Mouse (Mus musculus) Patski (cell line): Measurements from ENCODE around the gene Htr2c. TPM values are rescaled to one million over a fixed set of nuclear protein-coding genes. Genes with fewer than 3 reads are reported as not detected.

ENCODE experiments used
- ATAC-seq: fragments of 100-300 bp; one replicate; pipeline ENCODE4 v1.8.0; 2021
- CTCF ChIA-PET: fragments of 350-600 bp; sonication (Branson Sonifier 250); formaldehyde crosslinking; loops from one replicate; lab custom pipeline; 2022; ENCODE audit warnings: inconsistent platforms; lab: Charles Lee
- POLR2A ChIA-PET: fragments of 350-600 bp; sonication (Branson Sonifier 250); formaldehyde crosslinking; loops from one replicate; lab custom pipeline; 2022; ENCODE audit warnings: antibody characterized with exemption, inconsistent platforms; lab: Charles Lee
- DNase-seq: peaks from one replicate; pipeline ENCODE4 v3.0.0-alpha.2; 2011; ENCODE audit warnings: low read depth, low spot score
- H3K27me3 ChIP-seq: fragments of 371-371 bp; one replicate; pipeline ENCODE4 v1.5.1; 2021
- CTCF ChIP-seq: fragments of 100-300 bp; IDR thresholded peaks from one replicate; pipeline ENCODE4 v1.5.1; 2021
- in situ Hi-C: fragments of 300-500 bp; cut with MboI; formaldehyde crosslinking; loops from 3 replicates; pipeline ENCODE4 v1.11.1; 2018; ENCODE audit warnings: low pct_unique_long_range_greater_than_20kb, mixed read lengths
- polyA plus RNA-seq: library from polyadenylated mRNA; unstranded; gene quantifications from one replicate; pipeline ENCODE4 v1.2.3, GENCODE M21; 2021

The Htr2c gene
- not detected for polyA plus RNA-seq

DNA sequence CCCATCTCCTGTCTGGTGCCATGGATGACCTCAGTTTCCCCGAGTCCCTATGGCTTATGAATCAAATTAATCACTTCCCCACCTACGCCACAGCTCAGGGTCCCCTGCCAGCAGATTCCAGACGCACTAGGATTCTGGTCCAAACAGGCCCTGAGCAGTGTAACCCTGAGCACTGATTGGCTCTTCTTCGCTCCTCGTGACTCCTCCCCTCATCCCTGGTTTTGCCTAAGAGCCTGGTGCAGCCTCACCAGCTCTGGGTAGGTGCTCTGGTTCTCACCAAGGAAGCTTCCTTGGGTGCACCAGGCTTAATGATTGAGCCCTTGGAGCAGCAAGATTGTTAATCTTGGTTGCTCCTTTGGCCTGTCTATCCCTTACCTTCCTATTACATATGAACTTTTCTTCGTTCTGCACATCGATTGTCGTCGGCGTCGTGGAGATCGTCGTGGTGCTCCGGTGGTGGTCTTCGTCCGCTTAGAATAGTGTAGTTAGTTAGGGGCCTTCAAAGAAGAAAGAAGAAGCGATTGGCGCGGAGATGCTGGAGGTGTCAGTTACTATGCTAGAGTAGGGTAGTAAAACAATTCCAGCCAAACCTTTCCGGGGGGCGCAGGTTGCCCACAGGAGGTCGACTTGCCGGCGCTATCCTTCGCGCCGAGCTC is at the start of gene Htr2c:
Gene Htr2c, plus strand, starts transcription at position 256 of the 656 bp plus-strand sequence.
- no peak for TF ChIP-seq CTCF
- CTCF ChIA-PET, result no interaction called here
- peaks cover 29% of the 10 kb centered on the region for H3K27me3 ChIP-seq
- in situ Hi-C loops, result no loop called here
- ATAC-seq (no peak), DNase-seq (no peak)
- POLR2A ChIA-PET, result no interaction called here

DNA sequence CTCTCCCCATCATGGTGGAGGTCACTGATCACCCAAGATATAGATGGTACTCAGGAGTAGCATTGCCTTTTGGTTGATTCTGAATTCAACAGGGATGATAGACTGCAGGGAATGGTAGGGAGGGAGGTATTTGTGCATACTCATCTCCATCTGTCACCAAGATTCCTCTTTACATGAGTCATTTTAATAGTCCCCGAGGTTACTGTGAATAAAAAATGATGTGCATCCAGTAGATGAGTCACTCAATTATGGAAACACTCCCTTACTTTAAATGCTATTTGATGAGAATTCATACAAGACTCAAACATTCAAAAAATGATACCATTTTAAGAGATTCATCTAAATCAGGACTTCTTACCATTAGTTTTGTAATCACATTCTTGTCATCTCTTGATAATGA is 34.1 kb upstream of the Htr2c start:
- no peak for TF ChIP-seq CTCF
- CTCF ChIA-PET, result no interaction called here
- in situ Hi-C loops, result no loop called here

DNA sequence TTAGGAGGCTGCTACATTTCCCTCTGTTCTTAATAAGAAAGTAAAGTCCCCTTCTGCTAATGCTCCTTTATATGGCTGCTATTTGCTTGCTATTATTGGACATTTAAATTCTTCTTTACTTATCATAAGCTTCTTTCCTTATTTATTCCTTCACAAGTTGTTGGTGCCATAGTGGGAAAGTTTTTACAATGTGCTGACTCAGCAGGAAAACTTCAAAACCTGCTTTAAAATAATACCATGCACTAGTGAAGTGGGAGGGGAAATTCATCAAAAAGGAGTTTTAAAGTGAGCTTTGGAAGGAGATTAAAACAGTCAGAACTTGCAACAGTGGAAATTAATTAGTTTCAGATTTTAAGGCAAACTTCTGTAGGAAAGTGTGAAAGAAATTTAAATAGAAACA is 26.0 kb upstream of the Htr2c start:
- peaks cover 20% of the 10 kb centered on the region for H3K27me3 ChIP-seq
- POLR2A ChIA-PET, result no interaction called here
- no peak for TF ChIP-seq CTCF
- DNase-seq, result no peak
- ATAC-seq, result no peak
- CTCF ChIA-PET, result no interaction called here
- in situ Hi-C loops, result no loop called here

More for the DNA sequence above, 34.1 kb upstream of the Htr2c start:
- ATAC-seq (no peak), DNase-seq (no peak)
- peaks cover 13% of the 10 kb centered on the region for H3K27me3 ChIP-seq
- POLR2A ChIA-PET, result no interaction called here

DNA sequence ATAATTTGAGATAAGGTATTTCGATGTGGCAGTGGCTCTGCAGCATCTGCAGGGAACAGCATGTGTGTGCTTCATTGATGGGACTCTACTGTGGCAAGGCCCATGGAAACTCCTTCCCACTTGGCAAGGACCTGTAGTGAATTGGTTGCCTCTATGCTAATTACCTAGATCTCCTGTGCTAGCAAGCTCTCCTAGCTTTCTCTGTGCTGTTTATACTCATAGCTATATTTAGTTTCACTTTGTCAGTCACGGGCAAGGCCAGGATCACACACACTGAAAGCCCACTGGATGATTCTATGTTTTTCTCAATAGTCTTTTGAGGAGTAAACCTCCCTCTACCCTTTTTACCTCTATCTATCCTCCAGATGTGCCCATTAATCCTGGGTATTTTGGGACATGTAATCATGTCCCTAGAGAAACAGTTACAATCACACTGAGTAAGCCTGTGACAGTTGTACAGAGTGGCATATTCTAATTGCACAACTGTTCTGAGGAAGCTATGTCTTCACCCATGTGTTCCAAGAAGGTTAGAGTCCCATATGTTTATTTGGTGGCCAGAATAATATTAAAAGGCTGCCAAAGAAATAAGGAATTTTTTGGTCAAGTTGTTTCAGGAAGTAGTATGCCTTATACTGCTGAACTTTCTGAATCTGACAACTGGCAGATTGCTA is 16.0 kb upstream of the Htr2c start:
- no peak for ATAC-seq
- CTCF ChIA-PET, result no interaction called here
- no peak for TF ChIP-seq CTCF

GRCm38 (mm10) chrX:146946996-146947395 is 15.3 kb upstream of the Htr2c start:
- TF ChIP-seq CTCF, result no peak
- peaks cover 30% of the 10 kb centered on the region for H3K27me3 ChIP-seq
- CTCF ChIA-PET, result no interaction called here
- ATAC-seq, result no peak
- POLR2A ChIA-PET, result no interaction called here
- no peak for DNase-seq
- in situ Hi-C loops, result no loop called here

More for the DNA sequence above, 16.0 kb upstream of the Htr2c start:
- in situ Hi-C loops, result no loop called here
- DNase-seq, result no peak
- POLR2A ChIA-PET, result no interaction called here
- H3K27me3 ChIP-seq, result peaks cover 30% of the 10 kb centered on the region

DNA sequence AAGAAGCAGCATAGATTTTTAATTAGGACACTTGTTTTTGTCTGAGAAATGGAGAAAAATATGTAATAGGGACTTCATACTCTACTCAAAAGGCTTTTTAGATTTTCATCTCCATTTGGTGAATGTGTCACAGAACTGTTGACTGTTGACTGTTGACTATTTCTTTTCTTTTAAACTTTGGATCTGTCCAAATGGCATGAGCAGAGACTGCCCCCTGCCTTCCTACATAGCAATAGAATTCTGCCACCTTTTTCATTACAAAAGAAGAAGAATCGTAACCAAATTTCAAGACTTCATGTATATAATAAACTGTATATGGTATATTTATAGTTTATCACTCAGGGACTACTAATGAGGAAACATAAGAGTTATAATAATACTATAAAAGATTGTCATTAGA is 3.7 kb upstream of the Htr2c start:
- ChIA-PET POLR2A (interaction anchor here (0.7 kb wide), 1 partner anchor 88 kb away, joined by 4 read pairs; no protein-coding TSS in a partner anchor), CTCF (no interaction called here)
- no peak for TF ChIP-seq CTCF
- in situ Hi-C loops, result no loop called here
- ATAC-seq (no peak), DNase-seq (no peak)
- peaks cover 34% of the 10 kb centered on the region for H3K27me3 ChIP-seq

GRCm38 (mm10) chrX:146959960-146960359 is 2.4 kb upstream of the Htr2c start:
- peaks cover 23% of the 10 kb centered on the region for H3K27me3 ChIP-seq
- no peak for DNase-seq
- POLR2A ChIA-PET, result no interaction called here
- in situ Hi-C loops, result no loop called here
- CTCF ChIA-PET, result no interaction called here
- ATAC-seq, result no peak
- no peak for TF ChIP-seq CTCF

DNA sequence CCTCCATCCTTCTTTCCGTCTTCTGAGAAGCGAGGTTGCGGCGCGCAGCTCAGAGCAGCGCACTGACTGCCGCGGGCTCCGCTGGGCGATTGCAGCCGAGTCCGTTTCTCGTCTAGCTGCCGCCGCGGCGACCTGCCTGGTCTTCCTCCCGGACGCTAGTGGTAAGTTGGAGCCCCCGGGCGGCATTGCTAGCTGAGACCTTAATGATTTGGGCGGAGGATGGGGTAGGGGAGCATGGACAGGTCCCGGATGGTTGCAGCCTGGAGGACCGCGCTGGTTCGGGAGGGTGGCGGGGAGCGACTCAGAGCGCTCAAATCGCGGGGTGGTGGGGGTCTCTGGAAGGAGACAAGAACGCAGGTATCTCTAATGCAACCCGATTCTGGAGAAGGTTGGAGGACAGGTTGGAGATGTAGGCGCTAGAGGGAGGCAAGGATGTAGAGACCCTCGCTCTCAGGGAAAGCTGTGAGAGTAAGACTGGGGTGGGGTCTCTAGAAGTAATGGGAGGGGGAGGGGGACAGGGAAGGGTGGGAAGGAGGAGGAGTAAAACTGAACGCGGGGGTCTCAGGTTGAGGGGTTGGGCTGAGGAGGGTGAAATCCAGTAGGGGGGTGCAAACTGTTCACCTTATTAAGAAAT is 718 bp downstream of the Htr2c start:
- peaks cover 34% of the 10 kb centered on the region for H3K27me3 ChIP-seq
- ChIA-PET POLR2A (no interaction called here), CTCF (no interaction called here)
- in situ Hi-C loops, result no loop called here
- no peak for DNase-seq
- ATAC-seq, result no peak
- no peak for TF ChIP-seq CTCF

GRCm38 (mm10) chrX:146979931-146980330 is 17.6 kb downstream of the Htr2c start:
- CTCF ChIA-PET, result interaction anchor here (1.1 kb wide), 1 partner anchor 19 kb away, joined by 3 read pairs; no protein-coding TSS in a partner anchor
- in situ Hi-C loops, result no loop called here
- DNase-seq, result no peak

DNA sequence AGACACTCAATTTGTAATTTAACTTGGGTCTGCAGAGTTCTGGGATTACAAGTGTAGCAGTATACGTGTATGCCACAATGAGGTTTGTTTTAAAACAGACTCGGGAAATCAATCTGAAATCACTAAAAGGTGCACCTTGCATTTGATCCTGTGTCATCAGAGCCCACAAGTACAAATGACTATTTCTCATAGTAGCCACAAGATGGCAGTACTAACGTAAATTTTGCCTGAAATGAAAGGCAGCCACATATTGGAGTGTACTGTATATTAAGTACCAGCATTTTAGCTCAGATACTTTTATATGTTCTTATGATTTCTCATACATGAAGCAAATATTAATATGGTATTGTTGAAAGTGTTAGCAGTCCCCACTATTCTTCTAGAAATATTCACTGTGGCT is 93.4 kb downstream of the Htr2c start:
- DNase-seq, result no peak
- H3K27me3 ChIP-seq, result peaks cover 52% of the 10 kb centered on the region
- POLR2A ChIA-PET, result no interaction called here
- peak; percentile 50 for TF ChIP-seq CTCF
- CTCF ChIA-PET, result no interaction called here
- no peak for ATAC-seq
- in situ Hi-C loops, result loop anchor here (10.0 kb wide), 1 partner anchor 549 kb away; no protein-coding TSS in a partner anchor

More at GRCm38 (mm10) chrX:146979931-146980330, 17.6 kb downstream of the Htr2c start:
- ATAC-seq, result no peak
- POLR2A ChIA-PET, result no interaction called here
- peak; percentile 73 for TF ChIP-seq CTCF
- H3K27me3 ChIP-seq, result peaks cover 59% of the 10 kb centered on the region

DNA sequence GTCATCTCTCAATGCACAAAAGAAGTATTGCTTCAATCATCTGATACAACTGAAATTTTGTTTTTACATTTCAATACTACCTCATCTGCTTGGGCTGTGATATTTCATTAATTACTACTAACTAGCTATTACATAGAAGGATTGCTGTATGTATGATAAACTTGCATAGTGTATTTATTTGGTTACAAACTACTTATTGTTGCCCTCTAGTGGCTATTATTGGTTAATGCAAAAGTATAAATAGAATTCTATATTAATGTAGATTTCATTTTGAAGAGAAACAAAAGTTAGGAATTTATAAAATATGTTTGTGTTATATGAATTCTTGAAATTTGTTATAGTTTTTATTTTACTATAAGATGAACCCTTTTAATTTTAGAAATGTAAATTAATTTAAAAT is 109.3 kb downstream of the Htr2c start:
- peaks cover 41% of the 10 kb centered on the region for H3K27me3 ChIP-seq
- POLR2A ChIA-PET, result no interaction called here
- no peak for ATAC-seq
- in situ Hi-C loops, result no loop called here
- no peak for DNase-seq
- peak; percentile 25 for TF ChIP-seq CTCF
- CTCF ChIA-PET, result interaction anchor here (1.1 kb wide), 1 partner anchor 26 kb away, joined by 3 read pairs; no protein-coding TSS in a partner anchor
